Mouse (Mus musculus): ENCODE measurements at regions not wholly inside any gene's neighbourhood (a gene's known extent, or its start where the extent isn't known, plus 50 kb on each side); places are given as distances from the start of the nearest gene placed in this dataset.

DNA sequence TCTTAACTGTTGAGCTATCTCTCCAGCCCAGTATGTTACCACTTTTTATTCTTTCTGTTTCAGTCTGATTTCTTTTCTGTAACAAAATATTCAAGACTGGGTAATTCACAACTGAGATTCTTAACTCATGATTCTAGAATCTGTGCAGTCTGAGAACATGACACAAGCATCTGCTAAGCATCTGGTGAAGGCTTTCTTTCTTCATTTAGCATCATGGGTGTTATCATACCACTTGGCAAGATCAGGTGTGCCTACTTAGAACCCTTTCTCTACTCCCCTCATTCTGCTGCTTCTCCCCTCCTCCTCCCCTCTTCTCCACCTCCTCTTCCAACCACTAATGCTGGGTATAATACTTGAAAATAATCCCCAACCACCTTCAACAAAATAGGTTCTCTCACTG lies 62.1 kb upstream of the Pfn2 start:
- no peak for DNase-seq

DNA sequence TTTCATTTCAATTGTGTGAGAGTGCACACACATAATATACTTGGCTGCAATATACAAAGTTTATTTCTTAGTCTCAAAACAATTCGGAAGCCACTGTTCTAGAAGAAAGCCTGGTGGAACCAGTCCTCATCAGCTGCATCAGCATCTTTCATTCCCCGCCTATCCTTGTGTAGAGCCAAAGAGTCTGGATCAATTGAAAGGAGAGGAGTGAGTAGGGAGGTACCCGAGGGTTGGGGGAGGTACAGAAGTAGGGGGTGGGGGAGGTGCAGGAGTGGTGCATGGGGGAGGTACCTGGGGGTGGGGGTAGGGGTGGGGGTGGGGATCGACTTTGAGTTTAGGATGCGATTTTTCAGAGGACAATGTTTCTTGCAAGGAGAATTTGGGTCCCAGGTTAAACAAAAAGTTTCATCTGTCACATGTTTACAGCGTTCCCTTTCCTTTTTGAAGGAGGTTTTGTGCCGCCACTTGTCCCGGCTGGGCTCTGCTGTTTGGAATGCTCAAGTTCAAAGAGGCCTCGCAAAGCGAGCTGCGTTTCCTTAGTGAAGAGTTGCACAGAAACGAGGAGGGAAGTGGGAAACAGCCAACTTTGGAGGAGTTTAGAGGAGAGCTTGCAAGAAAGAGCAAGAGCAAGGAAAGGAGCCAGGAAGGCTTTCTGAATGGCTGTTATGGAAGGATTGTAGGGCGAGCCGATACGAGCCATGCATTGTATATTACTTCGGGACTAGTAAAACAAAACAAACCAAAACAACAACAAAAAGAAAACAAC lies 64.1 kb upstream of the Pfn2 start:
- peak; percentile 28 to 30 for DNase-seq

DNA sequence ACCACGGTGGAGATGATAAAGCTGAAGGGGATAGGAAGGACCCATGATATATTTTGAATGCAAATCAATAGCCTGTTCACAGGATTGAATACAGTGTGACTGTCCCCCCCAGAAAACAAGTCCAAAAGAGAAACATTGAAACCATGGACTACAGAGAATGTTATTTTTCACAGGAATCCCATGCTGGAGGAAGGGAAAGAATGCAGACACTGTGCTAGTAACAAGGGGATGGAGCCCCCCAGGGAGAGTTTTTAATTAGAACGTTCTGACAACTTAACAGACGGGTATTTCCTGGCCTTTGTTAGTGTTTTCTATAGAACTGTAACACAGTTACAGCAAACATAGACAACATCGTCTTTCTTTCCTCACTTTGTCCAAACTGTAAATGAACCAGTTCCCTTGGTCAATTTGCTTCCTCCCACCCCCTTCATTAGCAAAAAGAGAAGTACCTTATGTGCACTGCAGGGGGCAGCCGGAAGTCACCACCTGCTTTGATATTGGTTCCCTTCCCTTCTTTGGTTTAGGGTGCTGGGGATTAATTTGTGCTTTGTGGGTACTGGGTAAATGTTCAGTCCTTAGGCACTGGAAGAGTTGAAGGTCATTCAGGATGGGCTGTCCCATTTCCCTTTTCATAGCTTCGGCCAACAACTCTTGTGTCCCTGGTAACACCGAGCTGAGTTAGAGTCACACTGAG lies 64.9 kb upstream of the Pfn2 start:
- DNase-seq = no peak

DNA sequence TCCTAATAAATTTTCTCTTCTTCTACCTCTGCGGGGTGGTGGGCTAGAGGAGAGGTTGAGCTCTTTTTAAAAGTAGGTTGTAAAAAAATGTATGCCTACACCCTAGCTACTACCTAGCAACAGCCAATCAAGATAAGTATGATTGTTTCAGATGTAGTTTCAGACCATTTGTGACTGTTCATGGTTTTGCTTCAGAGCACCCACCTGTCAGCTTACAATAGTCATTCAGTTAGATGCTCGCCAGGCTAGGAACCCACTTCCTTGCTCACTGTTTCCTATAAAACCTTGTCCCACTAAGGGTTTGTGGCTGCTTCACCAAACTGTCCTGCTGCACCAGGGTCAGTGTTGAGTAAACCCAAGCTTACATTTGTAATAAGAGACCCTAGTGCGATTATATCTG lies 66.8 kb upstream of the Pfn2 start:
- no peak for DNase-seq

DNA sequence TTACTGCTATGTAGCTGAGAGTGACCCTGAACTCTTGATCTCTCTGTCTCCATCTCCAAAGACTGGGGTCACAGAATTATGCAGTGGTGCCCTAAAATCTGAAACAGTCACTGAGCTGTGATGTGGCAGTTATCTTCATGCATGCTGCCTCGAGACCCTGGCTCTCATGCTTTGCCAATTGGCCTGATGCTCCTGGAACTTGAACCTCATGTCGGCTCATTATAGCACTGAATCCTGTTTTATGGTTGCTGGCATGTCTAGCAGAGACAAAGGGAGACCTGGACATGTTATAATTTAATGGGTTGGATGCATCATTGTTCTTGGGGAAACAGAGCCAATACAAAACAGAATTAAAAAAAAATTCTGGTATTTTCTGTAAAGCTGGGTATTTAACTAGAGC lies 71.0 kb upstream of the Pfn2 start:
- DNase-seq = no peak

DNA sequence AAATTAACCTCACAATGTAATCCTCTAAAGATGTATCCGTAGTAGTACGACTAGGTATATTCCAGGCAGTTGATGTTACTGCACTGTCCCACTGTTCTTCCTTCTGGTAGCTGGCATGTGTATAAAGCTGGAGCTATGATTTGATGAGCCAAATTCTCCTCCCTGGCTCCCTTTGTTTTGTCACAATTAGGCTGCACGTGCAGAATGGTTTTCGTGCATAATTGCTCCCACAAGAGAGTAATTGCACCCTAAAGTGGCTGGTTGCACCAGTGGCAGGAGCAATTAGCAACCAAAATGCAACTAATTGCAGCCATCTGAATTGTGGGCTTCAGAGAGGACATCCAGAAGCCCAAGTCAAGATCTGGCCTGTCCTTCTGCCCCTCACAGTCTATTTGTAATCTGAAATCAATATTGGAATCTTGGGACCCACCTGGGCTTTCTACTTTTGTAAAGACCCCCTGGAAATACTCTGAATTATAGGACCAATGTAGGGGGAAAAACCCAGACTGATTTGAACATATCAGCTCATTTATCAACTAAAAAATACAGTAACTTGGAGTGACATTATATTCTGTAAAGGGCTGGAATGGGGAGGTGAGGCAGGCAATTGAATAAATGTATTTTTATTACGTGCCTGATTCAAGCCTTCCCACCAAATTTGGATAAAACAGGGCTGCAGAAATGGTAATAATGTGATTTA lies 71.7 kb upstream of the Pfn2 start:
- DNase-seq = no peak

DNA sequence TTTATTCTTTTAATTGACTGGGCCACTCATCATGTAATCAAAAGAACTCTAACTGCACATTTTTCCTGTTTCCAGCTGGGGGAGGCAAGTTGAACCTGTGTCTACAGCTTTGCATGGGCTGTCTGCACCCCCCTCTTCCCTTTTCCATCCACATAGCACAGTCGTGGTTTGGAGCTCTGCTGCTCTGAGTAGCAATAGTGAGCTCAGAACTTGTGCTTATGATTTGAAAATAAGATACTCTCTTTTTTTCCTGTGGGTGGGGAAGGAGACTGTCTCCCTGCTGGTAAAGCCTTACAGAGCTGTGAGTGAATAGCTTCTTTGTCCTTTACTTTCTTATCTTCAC lies 72.2 kb upstream of the Pfn2 start:
- no peak for DNase-seq

DNA sequence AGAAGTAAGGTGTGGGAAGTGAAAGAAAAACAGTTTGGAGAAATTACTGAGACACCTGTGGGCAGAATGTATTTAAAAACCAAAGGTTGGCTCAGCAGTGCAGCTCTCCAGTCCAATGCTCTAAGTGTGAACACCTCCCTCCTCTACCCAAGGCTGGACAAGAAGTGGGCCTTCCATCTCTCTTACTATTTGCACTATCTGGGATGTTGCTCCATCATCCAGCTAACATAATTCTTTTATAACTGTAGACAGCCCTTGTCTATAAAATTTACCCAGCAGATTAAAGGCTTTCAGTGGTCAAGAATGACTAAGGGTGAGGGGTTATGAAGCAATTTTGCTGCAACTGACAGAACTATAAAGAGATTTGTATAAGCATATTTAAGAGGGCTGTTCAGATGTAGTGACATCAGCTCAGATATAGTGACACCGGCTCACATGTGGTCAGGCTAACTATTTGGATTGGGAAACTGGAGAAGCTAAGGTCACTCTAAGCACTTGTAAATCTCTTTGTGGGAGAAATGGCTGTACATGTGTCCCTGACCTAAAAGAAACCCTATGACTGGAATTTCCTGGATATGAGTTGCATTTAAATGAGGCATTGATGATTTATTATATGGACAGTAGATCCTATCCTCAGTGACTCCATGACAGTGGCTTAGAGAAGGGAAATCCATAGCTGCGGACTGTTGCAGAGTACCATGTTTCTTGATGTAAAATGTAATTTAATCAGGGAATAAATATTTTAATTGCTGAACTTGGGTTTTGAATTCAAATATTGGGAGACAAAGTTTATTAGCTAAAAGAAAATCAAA lies 73.4 kb upstream of the Pfn2 start:
- DNase-seq = no peak

DNA sequence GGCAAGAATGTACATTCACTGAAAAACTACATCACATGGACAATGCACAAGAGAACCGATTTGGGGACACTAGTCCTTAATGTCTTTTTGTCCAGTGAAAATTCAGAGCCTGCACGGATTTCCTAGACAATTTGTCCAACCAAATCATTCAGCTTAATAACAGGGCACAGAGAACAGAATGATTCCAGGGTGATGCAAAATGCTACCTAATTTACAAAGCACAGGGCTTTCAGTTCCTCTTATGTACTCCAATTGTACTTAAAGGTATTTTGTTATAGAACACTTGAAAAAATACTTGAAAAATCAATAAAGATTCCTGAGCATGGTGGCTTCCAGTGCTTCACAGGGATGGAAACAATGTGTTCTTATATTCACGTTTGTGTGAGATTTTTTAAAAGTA lies 75.2 kb upstream of the Pfn2 start:
- DNase-seq = no peak

DNA sequence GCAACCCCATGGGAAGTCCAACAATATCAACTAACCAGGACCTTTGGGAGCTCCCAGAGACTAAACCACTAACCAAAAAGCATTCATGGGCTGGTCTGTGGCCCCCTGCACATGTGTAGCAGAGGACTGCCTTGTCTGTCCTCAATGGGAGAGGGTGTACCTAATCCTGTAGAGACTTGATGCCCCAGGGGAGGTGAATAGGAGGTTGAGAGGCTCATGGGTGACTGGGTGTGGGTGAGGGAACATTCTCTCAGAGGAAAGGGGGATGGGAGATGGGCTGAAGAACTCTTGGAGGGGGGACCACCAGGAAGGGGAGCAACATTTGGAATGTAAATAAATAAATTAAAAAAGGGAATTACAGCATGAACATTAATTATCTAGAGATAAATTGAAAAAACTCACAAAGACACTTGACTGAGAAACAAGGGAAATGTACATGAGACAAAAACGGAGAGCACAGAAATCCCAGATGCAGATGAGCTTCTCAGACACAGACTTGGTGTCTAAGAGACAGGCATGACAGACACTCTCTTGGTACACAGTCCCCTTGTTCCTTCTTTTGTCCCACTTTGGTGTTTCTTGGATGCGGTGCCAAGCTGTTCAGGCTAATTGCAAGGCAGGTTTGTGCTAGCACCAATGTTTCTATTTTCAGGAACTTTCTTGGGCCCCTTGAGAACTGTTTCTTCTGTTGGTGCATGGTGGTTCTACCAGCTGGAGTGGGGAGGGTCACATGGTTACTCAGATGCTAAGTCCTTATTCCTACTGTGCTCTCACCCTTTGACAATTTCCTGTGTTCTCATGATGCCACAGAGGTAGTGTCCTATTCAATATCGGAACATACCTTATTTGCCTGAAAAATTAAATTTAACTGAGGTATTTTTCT lies 85.0 kb upstream of the Pfn2 start:
- no peak for DNase-seq

DNA sequence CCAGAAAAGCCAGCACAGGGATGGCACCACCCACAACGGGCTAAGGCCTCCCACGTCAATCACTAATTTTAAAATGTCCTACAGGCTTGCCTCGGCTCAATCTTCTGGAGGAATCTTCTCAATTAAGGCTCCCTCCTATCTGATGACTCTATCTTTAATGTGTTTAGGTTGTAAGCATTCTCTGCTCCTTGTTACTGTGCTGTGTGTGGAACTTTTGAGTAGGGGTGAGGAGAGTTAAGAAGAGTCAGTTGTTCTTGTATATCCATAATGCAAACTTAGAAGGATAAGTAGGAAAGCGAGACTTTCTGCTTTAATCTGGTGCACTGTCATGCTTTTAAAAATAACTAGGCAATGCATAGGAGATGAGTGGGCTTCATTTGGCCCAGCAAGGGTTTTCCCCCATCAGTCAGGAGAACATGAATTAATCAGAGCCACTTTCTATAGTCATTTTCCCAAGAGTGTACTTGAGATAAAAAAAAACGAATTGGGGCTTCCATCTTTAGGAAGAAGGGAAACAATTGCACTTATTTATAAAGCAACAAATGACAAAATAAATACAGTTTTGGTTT lies 87.2 kb upstream of the Pfn2 start:
- no peak for DNase-seq

DNA sequence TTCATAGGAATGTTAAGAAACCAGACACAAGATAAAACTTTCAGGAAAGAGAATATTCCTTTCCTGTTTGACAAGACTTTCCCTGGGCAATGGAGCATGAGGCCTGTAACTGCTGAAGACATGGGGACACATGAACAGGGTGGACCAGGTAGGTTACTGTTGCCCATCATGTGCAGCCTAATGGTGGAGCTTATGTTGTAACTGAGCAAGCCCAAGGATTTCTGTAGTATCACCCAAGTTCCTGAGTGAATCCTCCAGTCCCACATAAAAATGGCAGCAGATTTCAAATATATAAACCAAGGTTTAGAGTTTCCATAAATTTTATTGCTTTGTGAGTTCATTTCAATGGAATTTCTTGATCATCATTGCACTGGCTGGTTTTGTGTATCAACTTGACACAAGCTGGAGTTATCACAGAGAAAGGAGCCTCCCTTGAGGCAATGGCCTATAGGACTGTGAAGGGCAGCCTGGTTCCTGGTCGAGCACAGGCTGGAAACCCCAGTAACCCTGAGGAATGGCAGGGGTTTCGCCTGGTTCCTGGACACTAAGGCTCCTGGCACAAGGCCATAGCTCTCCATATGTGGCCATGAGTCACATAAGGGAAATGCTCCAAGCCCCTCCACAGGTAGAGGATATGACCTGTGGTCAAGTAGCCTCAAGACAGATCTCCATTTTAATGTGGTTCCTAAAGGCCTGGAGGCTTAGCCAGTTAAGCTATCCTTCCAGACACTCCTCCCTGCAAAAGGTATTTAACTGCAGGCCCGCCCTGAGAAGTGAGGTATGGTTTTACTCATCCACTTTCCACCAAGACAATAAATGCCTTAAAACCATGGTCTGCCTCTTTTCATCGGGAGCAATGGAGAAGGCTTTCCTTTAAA lies 92.9 kb upstream of the Pfn2 start:
- DNase-seq = no peak

DNA sequence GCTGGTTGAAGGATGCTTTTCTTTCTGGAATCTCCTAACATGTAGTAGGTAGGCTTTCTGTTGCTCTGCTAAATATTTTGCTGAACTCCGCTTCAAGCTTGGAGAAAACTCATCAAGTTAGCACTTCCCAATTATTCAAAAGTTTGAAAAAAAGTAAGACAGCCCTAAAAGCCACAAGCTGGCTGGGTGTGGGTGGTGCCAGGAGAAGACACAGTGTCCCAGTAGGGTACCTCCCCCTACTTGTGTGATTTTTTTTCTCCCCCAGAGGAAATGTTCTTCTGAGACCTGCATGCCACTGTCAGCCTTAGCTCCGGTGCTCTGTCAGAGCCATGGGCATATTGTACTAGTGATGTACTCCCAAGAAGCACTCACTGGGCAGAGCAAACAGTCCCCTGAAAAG lies 96.8 kb upstream of the Pfn2 start:
- DNase-seq = no peak

DNA sequence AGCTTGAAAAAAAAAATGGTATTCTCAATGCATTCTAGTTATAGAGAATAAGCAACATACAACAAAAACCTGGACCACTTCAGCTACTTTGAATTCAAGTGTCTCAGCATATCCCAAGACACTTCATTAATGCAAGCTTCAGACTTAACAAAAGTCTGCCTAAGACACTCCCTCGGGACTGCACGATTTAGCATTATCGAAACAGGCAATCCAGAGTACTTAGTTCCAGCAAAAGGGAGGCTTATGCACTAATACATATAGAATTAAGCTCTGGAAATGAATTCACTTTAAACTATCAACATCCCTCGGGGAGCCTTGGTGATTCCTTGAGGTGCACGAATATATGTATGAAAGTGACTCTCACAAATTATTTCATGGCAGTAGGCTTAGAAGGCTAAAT lies 97.9 kb upstream of the Pfn2 start:
- no peak for DNase-seq

DNA sequence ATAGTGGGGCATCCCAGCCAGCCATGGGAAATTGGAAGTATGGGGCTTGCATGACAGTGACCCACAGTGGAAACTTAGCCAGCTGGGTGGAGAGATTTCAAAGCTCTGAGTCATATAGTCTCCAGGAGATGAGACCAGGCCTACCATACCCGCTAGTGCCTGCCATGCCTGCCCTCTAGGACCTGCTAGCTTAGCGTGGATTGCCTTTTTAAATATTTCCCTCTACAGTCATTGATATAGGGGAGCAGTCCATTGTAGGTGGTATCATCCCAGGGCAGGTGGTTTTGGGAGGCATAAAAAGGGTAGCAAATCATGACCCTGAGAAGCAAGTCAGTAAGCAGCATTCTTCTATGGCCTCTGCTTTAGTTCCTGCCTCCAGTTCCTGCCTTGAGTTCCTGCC lies 99.5 kb upstream of the Pfn2 start:
- no peak for DNase-seq

DNA sequence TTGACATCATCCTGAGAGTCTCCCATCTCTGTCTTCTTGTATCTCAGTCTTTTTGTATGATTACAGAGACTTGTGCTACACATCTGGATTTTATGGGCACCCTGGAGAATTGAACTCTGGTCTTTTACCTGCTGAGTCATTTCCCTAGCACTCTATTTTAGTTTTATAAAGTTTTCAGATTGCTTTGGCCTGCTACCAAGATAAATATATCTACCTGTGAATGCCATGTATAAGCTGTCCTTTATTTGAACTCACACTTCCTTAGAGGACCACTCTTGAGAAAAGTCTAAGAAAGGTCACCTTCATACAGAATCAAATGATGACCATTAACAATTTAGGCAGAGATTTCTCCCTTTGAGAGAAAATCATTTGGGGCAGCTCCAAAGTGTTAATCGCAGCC lies 100.8 kb upstream of the Pfn2 start:
- DNase-seq = no peak

DNA sequence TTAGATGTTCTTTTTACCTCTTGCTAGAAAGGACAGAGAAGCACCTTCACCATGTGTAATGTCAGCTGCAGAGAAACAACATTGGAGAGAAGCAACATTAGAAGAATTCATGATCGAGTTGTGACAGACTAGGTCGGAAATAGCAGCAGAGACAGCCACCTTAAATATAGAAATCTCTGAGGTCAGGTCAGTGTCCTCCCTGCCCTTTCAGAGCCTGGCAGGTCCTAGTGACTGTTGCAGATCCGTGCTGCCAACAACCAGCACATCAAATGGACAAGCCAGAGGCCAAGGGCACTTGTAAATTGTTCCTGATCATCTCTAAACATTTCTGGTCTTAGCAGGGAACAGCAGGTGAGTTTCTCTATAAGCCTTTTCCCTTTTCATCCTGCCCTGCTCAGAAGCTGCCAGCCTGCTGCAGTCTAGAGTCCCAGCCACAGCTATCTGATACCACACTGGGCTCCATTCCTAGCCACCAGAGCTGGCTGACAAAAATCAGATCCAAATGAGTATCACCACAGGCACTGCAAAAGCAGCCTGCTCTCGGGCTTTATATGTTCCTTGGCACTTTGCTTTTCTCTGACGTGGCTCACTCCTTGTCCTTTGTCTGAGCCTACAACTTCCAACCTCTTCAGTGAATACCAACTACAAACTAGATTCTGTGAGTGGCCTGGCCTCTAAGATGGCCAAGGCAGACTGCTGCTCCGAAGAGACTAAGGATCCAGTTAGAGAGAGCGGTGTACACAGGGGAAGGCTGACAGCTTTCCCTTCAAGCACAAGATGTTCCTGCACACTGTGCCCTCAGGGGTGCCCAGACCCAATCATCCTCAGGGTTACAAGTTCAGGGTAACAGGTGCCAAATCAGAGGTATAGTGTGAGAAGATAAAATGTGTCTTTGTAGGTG lies 102.8 kb upstream of the Pfn2 start:
- DNase-seq = no peak

DNA sequence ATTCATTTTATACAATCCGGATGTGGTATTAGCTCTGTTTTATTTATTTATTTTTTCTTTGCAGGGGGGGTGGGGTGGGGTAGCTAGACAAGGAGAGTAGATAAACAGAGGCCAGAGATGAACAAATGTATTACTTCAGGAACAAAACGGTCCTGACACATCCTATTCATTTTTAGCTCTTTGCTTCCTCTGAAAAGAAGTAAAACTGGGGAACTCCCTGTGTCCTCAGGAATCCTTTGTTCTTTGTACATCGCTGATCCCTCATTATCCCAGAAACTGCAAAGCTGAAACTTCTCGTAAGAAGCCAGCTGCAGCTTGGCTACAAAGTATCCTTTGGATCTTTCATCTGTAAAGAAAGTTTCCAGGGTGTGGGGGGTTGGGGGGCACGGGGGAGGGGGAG lies 103.6 kb upstream of the Pfn2 start:
- no peak for DNase-seq

DNA sequence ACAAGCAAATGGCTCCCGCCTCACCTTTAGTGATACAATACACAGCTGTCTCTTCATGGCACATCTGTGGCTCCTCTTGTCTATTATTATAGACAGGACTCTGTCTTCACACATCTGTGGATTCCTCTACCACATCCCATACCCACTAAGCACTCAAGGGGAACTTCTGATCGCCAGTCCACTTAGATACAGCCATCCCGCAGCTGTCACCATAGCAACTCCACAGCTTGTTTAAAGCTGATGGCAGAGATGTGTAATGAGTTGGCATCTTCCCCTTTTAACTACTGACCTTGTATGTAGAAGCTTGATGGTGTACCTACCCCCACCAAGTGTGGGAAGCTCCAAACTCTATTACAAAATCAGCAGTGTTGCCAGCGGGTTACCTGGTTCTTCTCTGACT lies 109.5 kb upstream of the Pfn2 start:
- no peak for DNase-seq

DNA sequence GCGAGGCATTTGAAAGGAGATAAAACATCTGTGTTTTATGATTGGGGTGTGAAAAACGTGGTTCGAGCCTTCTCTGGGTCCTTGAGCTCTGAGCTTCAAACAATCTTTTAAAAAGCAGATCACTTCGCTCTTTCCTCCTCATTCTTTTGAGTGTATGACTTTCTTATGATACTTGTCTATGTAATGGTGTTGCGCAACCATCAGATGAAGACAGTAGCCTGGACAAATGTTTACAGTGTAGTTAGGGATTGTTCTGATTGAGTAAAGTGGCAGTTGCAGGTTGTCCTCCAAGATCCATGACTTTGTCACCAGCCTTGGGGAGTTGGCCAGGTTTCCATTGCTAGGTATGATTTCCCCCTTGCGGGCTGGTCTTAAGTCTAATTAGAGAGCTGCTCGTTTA lies 116.1 kb upstream of the Pfn2 start:
- no peak for DNase-seq

All from lung, postnatal 4 days (tissue).